Mouse (Mus musculus): Measurements from ENCODE around the gene Mlst8. TPM values are rescaled to one million over a fixed set of nuclear protein-coding genes. Genes with fewer than 3 reads are reported as not detected.
A peak's percentile ranks its signal among the peaks of the same experiment; 100 is the strongest.

Mlst8 gene
- total and polyA plus RNA-seq, 2 experiments from 2014 or later, result 26.3 to 55.3 TPM

DNA sequence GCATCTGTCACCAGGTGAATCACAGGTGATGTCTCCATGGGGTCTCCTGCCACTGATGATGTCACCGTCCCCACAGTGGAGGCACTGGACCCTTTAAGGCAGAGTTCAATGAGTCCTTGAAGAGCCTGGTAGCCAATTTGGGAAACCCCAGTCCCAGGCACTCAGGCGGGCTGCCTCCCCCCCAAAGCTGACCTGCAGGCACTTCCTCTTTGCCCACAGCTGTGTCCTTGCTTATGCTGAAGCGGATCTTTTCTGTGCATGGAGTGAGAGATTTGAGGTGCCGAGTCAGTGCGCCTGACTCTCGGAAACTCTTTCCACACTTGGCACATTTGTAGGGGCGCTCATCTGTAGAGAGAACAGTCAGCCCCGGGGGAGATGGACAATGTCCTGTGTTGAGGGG, 32.3 kb downstream of the Mlst8 start:
- Histone ChIP-seq H3K27ac (no peak overlapping the region), H3K4me3 (ENCODE audit: low read length) (no peak overlapping the region), H3K9me3 (ENCODE audit: low read length) (no peaks in the 10 kb centered on the region), H3K4me1 (ENCODE audit: insufficient read depth, low read length) (no peaks in the 10 kb centered on the region), H3K4me2 (ENCODE audit: low read depth, low read length) (no peak overlapping the region), H3K9ac (replicated peaks; ENCODE audit: low read length) (no peak overlapping the region), H3K27me3 (ENCODE audit: insufficient read depth, low read length) (no peaks in the 10 kb centered on the region), H3K36me3 (ENCODE audit: insufficient read depth, low read length) (peaks cover 84% of the 10 kb centered on the region)
- TF ChIP-seq CTCF (IDR thresholded peaks at IDR 0.05; ENCODE audit: low read depth), result no peak
- ATAC-seq (no peak), DNase-seq (ENCODE audit: low spot score) (no peak)
- WGBS, result 92% methylated on average over 8 of the region's 8 CpGs

DNA sequence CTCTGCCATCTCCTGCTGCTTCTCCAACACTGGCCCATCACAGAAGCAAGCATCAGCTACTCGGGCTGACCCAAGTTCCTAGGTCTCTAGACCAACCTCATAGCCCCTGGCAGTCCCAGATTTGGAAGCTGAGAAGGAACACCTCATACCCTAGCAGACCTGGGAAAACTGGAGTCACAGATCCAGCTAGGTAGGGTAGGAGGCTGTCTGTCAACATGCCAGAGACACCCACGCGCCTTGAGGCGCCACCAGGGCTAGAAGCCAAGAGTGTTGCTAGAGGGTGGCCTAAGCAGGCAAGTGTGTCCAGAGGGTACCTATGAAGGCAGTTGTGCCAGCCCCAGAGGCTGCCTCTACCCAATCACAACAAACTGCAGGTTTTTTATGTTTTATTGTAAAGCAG, 35.5 kb downstream of the Mlst8 start:
- no peaks in the 10 kb centered on the region for H3K9me3 ChIP-seq (ENCODE audit: low read length)
- no peak overlapping the region for H3K4me3 ChIP-seq (ENCODE audit: low read length)
- no peak overlapping the region for H3K9ac ChIP-seq (replicated peaks; ENCODE audit: low read length)
- no peak for DNase-seq (ENCODE audit: low spot score)
- H3K36me3 ChIP-seq (ENCODE audit: insufficient read depth, low read length), result peaks cover 74% of the 10 kb centered on the region
- H3K4me2 ChIP-seq (ENCODE audit: low read depth, low read length), result no peak overlapping the region
- no peak for ATAC-seq
- no peaks in the 10 kb centered on the region for H3K4me1 ChIP-seq (ENCODE audit: insufficient read depth, low read length)
- no peaks in the 10 kb centered on the region for H3K27me3 ChIP-seq (ENCODE audit: insufficient read depth, low read length)
- WGBS, result 90% methylated on average over 4 of the region's 4 CpGs
- TF ChIP-seq CTCF (IDR thresholded peaks at IDR 0.05; ENCODE audit: low read depth), result no peak
- H3K27ac ChIP-seq, result no peak overlapping the region

DNA sequence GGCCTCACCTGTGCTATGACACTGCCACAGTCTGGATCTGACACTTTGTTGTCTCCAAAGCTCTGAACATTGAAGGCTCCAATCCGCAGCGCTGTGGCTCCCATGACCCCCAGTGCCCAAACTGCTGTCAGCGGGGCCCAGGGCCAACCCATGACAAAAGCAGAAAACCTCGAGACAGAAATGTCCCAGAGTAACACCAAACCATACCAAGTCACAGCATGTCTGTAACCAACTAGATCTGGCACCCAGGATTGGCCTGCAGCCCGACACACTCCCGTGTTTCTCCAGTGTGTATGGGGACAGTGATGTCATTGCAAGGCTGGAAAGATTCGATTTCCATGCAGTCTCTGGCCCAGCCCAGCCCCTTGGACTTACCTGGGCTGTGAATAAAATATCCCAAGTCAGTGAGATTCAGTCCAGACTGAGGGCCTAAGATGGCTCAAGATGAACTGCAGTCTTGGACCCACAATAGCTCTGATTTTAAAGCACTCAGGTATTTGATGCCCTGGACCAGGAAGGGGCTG, 36.2 kb downstream of the Mlst8 start, which contains the start of gene Dnase1l2:
Dnase1l2 (minus strand) TSS at position 474 of the 524 bp plus-strand sequence.
- no peak for DNase-seq (ENCODE audit: low spot score)
- no peak within 1 kb of the TSS for H3K4me2 ChIP-seq (ENCODE audit: low read depth, low read length)

DNA sequence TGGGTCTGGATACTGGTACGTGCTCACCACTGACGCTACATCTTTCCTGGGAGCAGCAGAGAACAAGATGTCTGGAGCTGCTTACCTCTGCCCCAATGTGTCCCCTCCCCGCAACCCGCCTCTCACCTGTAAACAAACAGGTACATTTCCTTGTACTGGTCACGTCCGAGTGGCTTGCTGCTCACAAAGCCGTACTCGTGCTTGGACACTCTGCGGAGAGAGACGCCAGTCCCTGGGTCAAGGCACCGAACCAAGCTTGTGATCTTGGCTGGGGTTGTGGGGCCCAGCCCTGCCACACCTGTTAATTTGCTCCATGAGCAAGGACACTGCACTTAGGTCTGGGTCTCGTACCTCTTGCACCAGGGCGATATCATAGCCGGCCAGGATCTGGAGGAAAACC, 36.8 kb downstream of the Mlst8 start:
- no peaks in the 10 kb centered on the region for H3K4me1 ChIP-seq (ENCODE audit: insufficient read depth, low read length)
- H3K9ac ChIP-seq (replicated peaks; ENCODE audit: low read length), result no peak overlapping the region
- no peak for ATAC-seq
- H3K9me3 ChIP-seq (ENCODE audit: low read length), result no peaks in the 10 kb centered on the region
- H3K4me3 ChIP-seq (ENCODE audit: low read length), result no peak overlapping the region
- WGBS, result 90% methylated on average over 14 of the region's 14 CpGs
- TF ChIP-seq CTCF (IDR thresholded peaks at IDR 0.05; ENCODE audit: low read depth), result no peak
- no peaks in the 10 kb centered on the region for H3K27me3 ChIP-seq (ENCODE audit: insufficient read depth, low read length)
- DNase-seq (ENCODE audit: low spot score), result no peak
- no peak overlapping the region for H3K27ac ChIP-seq
- H3K4me2 ChIP-seq (ENCODE audit: low read depth, low read length), result no peak overlapping the region
- H3K36me3 ChIP-seq (ENCODE audit: insufficient read depth, low read length), result peaks cover 61% of the 10 kb centered on the region

More for the DNA sequence above, 36.2 kb downstream of the Mlst8 start, which contains the start of gene Dnase1l2:
- 75% methylated on average over 7 of the region's 7 CpGs for WGBS
- ATAC-seq, result no peak
- Histone ChIP-seq H3K36me3 (ENCODE audit: insufficient read depth, low read length) (peaks cover 67% of the 10 kb centered on the region), H3K9ac (replicated peaks; ENCODE audit: low read length) (no peak within 1 kb of the TSS), H3K4me1 (ENCODE audit: insufficient read depth, low read length) (no peaks in the 10 kb centered on the region), H3K9me3 (ENCODE audit: low read length) (no peaks in the 10 kb centered on the region), H3K27ac (no peak within 1 kb of the TSS), H3K27me3 (ENCODE audit: insufficient read depth, low read length) (no peaks in the 10 kb centered on the region), H3K4me3 (ENCODE audit: low read length) (no peak within 1 kb of the TSS)
- no peak for TF ChIP-seq CTCF (IDR thresholded peaks at IDR 0.05; ENCODE audit: low read depth)

DNA sequence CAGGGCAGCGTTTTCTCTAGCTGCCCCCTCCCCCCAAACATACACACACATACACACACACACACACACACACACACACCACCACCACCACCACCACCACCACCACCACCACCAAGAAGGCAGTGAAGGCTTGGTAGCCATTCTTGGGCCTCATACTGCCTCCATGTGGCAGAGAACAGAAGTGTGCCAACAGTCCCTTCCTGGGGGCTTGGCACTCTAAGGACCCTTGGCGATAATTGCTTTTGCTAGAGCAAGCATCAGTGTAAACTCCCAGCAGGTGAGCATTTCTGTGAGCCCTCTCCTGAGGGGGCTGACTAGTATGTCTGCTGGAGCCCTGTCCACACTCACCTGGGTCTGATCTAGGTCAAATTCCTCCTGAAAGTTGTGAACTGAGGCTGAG, 37.7 kb downstream of the Mlst8 start:
- Histone ChIP-seq H3K4me1 (ENCODE audit: insufficient read depth, low read length) (no peaks in the 10 kb centered on the region), H3K9me3 (ENCODE audit: low read length) (no peaks in the 10 kb centered on the region), H3K9ac (replicated peaks; ENCODE audit: low read length) (no peak overlapping the region), H3K27me3 (ENCODE audit: insufficient read depth, low read length) (no peaks in the 10 kb centered on the region), H3K4me2 (ENCODE audit: low read depth, low read length) (no peak overlapping the region), H3K36me3 (ENCODE audit: insufficient read depth, low read length) (peaks cover 51% of the 10 kb centered on the region; the same call in 1 of the 2 replicates), H3K27ac (no peak overlapping the region), H3K4me3 (ENCODE audit: low read length) (no peak overlapping the region)
- peak; percentile 40 for DNase-seq (ENCODE audit: low spot score)
- WGBS, result 54% methylated on average over 2 of the region's 2 CpGs
- TF ChIP-seq CTCF (IDR thresholded peaks at IDR 0.05; ENCODE audit: low read depth), result peak; percentile 60
- no peak for ATAC-seq

DNA sequence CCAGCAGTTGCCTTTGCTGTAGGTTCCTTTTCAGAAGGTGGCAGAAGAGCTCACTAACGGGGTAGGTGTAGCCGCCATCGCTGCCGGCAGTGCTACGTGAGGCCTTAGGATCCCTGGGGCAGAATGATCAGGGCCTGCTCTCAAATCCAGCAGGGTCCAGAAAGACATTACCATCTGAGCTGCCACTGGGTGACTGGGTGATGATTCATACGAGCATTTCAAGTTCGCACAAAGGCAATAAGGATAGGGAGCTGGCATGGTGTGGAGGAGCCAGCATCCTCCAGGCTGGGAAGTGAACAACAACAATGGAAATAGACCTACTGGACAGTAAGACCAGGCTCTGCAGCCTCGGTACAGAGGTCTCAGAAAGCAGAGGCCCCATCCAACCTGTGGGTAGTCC, 38.5 kb downstream of the Mlst8 start:
- H3K9ac ChIP-seq (replicated peaks; ENCODE audit: low read length), result no peak overlapping the region
- TF ChIP-seq CTCF (IDR thresholded peaks at IDR 0.05; ENCODE audit: low read depth), result no peak
- no peak overlapping the region for H3K4me3 ChIP-seq (ENCODE audit: low read length)
- H3K27me3 ChIP-seq (ENCODE audit: insufficient read depth, low read length), result no peaks in the 10 kb centered on the region
- no peak overlapping the region for H3K4me2 ChIP-seq (ENCODE audit: low read depth, low read length)
- H3K27ac ChIP-seq, result no peak overlapping the region
- no peaks in the 10 kb centered on the region for H3K9me3 ChIP-seq (ENCODE audit: low read length)
- WGBS, result 87% methylated on average over 8 of the region's 8 CpGs
- H3K36me3 ChIP-seq (ENCODE audit: insufficient read depth, low read length), result peaks cover 44% of the 10 kb centered on the region; the same call in 1 of the 2 replicates
- ATAC-seq (no peak), DNase-seq (ENCODE audit: low spot score) (no peak)
- H3K4me1 ChIP-seq (ENCODE audit: insufficient read depth, low read length), result no peaks in the 10 kb centered on the region

DNA sequence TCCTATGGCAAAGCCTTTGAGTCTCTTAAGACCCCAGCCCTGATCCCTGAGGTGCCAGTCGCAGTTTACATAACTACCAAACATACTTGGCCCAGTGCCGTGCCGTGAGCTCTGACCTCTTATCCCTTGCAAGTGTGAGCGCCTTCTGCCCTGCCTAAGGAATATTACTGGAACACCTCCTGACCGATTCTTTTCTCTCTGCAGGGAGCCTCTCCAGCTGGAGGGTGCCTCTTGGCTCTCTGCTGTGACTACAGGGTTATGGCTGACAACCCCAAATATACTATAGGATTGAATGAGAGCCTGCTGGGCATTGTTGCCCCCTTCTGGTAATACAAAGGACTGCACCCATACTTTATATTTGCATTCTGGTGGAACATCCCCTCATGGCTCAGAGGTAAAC, 41.9 kb downstream of the Mlst8 start:
- peaks cover 14% of the 10 kb centered on the region; the same call in 1 of the 2 replicates for H3K36me3 ChIP-seq (ENCODE audit: insufficient read depth, low read length)
- DNase-seq (ENCODE audit: low spot score) (peak; percentile 59), ATAC-seq (peak; percentile 41; the same call in 1 of the 2 replicates)

More for the DNA sequence above, 41.9 kb downstream of the Mlst8 start:
- Histone ChIP-seq H3K27me3 (ENCODE audit: insufficient read depth, low read length) (no peaks in the 10 kb centered on the region), H3K4me3 (ENCODE audit: low read length) (no peak overlapping the region), H3K27ac (no peak overlapping the region), H3K4me1 (ENCODE audit: insufficient read depth, low read length) (no peaks in the 10 kb centered on the region), H3K4me2 (ENCODE audit: low read depth, low read length) (no peak overlapping the region), H3K9me3 (ENCODE audit: low read length) (no peaks in the 10 kb centered on the region), H3K9ac (replicated peaks; ENCODE audit: low read length) (no peak overlapping the region)
- 64% methylated on average over 5 of the region's 5 CpGs for WGBS
- TF ChIP-seq CTCF (IDR thresholded peaks at IDR 0.05; ENCODE audit: low read depth), result peak; percentile 79

Data from hindbrain, postnatal 0 days (tissue).